Mouse (Mus musculus) heart, adult 2 months (tissue): ENCODE measurements around the gene Rufy2.

Experiments
- CTCF ChIP-seq: fragments of 200-600 bp; IDR thresholded peaks from 2 replicates; pipeline ENCODE4 v1.8.1; 2022; ENCODE audit warnings: antibody characterized with exemption, mild to moderate bottlenecking, moderate library complexity
- EP300 ChIP-seq: fragments of 200-500 bp; IDR thresholded peaks from 2 replicates; pipeline ENCODE4 v1.6.1; 2011; ENCODE audit warnings: low read depth, low read length, control low read depth; ENCODE audit not compliant: insufficient read depth
- POLR2A ChIP-seq: fragments of 200-500 bp; IDR thresholded peaks from 2 replicates; pipeline ENCODE4 v1.6.1; 2011; ENCODE audit warnings: mild to moderate bottlenecking, low read depth, low read length, control low read depth; ENCODE audit not compliant: insufficient read depth

DNA sequence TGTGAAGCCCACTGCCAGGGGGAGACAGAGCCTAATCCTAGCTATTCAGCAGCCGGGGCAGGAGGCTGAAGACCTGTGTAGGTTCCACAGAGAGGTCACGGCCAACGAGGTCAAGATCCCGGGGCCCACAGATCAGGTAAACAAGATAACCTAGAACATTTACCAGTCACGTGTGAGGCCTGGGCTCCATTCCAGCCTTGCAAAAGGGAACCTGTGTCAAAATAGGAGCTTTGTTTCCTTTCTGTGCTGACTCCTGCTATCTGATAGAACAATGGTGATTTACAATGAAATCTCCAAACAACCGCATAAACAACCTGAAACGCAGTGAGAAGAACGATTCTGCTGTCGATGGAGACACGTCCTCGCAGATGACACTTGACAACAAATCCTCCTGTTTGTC, 80.4 kb downstream of the Rufy2 start:
- TF ChIP-seq POLR2A (no peak), CTCF (no peak), EP300 (peak; percentile 31; the same call in 1 of the 2 replicates)
